Mouse (Mus musculus) heart, postnatal 0 days (tissue): ENCODE data around the gene Arhgef16.

Experiments used
- CTCF ChIP-seq: IDR thresholded peaks from 2 replicates; pipeline ENCODE4 v1.5.1; 2016; ENCODE audit warnings: antibody characterized with exemption, control low read depth, low read depth
- EP300 ChIP-seq: IDR thresholded peaks from 2 replicates; pipeline ENCODE4 v1.6.1; 2016; ENCODE audit warnings: antibody characterized with exemption, low read depth

DNA sequence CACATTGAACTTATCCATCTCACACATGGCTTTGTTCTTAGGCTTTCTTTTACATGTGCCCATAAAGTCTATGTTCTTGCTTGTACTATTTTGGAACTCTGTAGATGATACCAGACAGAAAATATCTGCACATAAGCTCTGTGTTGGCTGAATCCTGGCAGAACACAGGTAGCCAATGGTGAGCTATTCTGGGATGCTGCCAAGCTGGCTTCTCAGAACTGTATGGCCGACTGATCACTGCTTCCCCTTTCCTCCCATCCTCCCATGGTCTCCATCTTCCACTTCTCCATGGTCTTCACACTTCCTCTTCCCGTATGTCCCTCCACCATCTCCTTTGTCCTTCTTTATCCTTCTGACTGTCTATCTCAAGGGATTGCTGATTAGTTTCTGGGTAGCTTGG is 7.7 kb upstream of the Arhgef16 start:
- no peak for TF ChIP-seq CTCF
- TF ChIP-seq EP300 = no peak
